Mouse (Mus musculus): ENCODE measurements around the gene Mr1.

Mr1 gene

GRCm38 (mm10) chr1:155127429-155127934, 19.1 kb downstream of the Mr1 start:
- DNase-seq (ENCODE audit: low spot score in 2 of 2) = no peak

DNA sequence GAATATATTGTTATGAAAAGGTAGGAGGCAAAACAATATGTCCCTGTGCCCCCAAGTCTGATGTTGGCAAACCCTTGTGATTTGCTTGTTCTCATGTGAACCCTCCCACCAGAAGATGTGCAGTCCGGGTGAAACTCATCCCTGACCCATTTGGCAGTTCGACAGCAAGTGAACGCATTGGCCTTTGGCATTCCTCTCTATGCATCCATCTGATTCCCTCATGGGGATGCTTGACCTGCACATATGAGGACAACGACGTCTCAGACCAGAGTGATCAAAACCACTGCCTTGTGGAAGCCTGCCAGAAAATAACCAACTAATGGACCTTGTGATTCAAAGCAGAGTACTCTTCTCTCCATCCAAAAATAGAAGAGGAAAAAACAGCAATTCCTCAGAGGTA, 19.9 kb downstream of the Mr1 start:
- no peak for DNase-seq (ENCODE audit: low spot score in 2 of 2)

- DNase-seq (ENCODE audit: low spot score in 2 of 2) = no peak
These were observed 22.2 kb downstream of the Mr1 start for GRCm38 (mm10) chr1:155124397-155124796.

- peak in 1 of 2 experiments; percentile 34 for DNase-seq (ENCODE audit: low spot score in 2 of 2)
These were observed 24.4 kb downstream of the Mr1 start for GRCm38 (mm10) chr1:155121977-155122939.

- no peak for DNase-seq (ENCODE audit: low spot score in 2 of 2)
These were observed 26.9 kb downstream of the Mr1 start for GRCm38 (mm10) chr1:155119719-155120118.

DNA sequence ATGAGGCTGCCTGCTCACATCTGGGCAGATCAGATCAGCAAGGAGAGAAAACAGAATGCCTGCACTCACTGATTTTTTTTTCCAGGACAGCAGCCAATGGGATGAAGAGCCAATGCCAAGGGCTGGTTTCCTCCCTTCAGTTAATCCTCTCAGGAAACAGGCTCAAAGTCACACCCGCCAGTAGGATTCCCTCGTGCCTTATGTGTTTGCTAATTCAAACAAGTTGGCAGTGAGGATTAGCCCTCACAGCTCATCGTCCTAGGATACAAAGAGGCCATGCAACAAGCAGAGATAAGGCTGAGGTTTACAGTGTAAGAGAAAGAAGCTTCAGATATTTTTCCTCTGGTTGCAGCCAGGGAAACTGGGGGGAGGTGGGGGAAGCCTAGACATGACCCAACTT, 32.7 kb downstream of the Mr1 start:
- DNase-seq (ENCODE audit: low spot score in 2 of 2) = no peak

DNA sequence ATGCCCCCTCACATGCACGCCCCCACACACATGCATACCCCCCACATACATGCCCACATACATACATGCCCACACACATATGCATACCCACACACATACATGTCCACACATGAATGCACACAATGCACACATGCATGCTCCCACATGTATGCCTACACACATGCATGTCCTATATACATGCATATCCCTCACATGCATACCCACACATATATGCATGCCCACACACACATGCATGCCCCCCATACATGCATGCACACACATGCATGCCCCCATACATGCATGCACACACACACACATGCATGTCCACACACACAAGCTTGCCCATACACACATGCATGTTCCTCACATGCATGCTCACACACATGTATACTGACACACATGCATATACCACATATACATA, 33.7 kb downstream of the Mr1 start:
- DNase-seq (ENCODE audit: low spot score in 2 of 2) = no peak

GRCm38 (mm10) chr1:155112118-155112517, 34.5 kb downstream of the Mr1 start:
- DNase-seq (ENCODE audit: low spot score in 2 of 2) = no peak

- no peak for DNase-seq (ENCODE audit: low spot score in 2 of 2)
These were observed 35.1 kb downstream of the Mr1 start for GRCm38 (mm10) chr1:155111491-155111890.

DNA sequence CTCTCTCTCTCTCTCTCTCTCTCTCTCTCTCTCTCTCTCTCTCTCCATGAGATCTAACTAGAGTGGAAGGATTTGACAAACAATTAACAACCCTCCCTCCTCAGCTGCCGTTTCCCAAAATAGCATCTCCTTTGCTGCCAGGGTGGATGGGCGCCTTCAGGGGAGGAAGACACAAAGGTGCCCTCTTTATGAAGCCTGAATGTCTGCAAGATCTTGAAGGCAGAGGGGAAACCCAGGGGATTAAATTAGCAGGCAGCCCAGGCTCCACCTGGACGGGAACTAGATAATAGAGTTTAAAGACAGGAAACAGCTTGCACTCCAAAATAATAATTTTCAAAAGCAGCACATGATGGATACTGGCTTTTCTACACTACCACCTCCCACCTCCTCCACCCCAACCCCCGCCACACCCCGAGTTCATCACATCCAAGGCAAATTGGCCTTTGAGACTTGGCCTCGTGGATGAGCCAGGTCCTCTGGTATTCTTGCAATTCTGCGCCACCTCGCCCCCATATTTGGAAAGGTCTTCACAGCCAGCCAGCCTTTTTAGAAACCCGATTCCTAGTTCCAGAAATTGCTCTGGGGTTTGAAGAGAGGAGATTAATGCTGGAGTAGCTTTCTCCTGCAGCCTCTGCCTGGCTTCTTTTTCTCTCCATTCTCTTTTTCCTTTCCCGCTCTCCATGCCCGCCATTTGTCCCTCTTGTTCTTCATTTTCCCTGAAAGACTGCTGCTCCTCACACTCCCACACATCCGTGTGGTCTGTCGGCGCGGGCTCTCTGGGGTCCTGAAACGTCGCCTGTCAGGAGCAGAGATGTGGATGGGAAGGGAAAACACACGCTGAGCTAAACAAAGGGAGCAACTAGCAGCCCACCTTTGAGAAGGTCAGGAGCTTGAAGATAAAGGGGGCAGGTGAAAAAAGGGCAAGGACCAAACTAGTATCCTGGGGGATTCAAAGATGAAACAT, 36.9 kb downstream of the Mr1 start:
- DNase-seq (ENCODE audit: low spot score in 2 of 2) = no peak

DNA sequence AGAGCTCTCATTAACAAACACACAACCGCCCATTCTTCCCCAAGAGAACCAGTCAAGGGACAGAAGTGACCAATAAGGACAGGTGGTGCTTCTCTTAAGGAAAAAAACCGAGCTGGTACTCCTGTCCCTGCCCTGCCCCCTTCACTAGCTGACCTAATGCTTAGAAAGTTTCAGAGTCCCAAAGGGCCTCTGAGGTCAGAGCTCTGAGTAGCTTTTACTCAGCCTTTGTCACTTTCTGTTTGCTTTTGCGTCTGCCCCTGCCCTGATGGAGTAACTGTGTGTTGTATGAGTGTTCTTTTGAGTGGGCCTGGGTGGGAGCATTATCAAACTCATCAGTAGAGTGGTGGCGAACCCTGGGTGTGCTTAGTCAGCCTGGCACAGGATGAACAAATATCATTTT, 38.2 kb downstream of the Mr1 start:
- no peak for DNase-seq (ENCODE audit: low spot score in 2 of 2)

DNA sequence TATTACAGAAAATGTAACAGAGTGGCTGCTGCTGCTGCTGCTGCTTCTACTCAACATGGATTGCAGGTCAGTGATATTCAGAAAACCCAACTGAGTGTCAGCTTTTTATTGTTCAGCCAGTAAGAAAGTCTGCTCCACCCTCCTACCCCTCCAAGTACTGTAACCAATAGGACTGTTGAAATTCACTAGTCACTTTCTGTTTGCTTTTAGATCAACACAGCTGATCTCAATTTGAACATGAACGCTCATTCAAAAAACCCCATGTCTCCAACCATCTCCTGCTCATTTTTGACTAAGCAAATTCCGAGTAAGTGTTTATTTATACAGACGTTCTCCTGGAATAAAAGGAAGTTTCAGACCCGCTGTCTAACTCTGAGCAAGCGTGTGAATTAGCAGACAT, 38.8 kb downstream of the Mr1 start:
- DNase-seq (ENCODE audit: low spot score in 2 of 2) = no peak

DNA sequence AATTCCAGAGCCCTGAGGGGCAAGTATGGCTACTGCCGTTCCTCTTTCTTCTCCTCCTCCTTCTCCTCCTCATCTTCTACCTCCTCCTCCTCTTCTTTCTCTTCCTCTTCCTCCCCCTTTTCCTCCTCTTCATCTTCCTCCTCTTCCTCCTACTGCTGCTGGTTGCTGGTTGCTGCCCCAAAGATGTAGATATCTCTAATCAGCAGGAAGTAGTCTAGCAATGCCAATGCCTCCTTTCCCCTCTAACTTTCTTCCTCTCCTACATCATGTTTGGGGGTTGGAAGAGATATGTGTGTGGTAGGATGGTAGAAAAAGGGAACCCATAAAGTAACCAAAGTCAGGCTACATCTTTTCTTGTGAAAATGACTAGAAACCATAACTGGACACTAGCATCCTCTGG, 40.3 kb downstream of the Mr1 start:
- no peak for DNase-seq (ENCODE audit: low spot score in 2 of 2)

- DNase-seq (ENCODE audit: low spot score in 2 of 2) = no peak
These were observed 42.6 kb downstream of the Mr1 start for GRCm38 (mm10) chr1:155103991-155104390.

DNA sequence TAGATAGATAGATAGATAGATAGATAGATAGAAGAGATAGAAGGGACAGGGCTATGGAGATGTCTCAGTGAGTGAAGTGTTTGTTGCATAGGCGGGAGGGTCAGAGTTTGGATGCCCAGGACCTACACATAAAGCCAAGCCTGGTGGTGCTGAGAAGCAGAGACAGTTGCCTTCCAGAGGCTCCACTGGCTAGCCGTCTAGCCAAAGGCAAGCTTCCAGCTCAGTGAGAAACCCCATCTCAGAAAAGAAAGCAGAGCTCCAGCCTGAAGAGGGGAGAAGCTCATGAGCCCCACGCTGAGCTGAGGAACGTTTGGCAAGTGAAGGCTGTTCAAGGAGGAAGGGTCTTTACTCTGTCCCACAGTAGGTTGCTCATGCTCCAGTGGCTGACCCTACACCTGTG, 44.0 kb downstream of the Mr1 start:
- no peak for DNase-seq (ENCODE audit: low spot score in 2 of 2)

GRCm38 (mm10) chr1:155099280-155099848, 47.2 kb downstream of the Mr1 start, which contains the start of gene Ier5:
Gene Ier5 (minus strand): TSS chr1:155099636.
- peak; percentile 95 to 98 for DNase-seq (ENCODE audit: low spot score in 2 of 2)

DNA sequence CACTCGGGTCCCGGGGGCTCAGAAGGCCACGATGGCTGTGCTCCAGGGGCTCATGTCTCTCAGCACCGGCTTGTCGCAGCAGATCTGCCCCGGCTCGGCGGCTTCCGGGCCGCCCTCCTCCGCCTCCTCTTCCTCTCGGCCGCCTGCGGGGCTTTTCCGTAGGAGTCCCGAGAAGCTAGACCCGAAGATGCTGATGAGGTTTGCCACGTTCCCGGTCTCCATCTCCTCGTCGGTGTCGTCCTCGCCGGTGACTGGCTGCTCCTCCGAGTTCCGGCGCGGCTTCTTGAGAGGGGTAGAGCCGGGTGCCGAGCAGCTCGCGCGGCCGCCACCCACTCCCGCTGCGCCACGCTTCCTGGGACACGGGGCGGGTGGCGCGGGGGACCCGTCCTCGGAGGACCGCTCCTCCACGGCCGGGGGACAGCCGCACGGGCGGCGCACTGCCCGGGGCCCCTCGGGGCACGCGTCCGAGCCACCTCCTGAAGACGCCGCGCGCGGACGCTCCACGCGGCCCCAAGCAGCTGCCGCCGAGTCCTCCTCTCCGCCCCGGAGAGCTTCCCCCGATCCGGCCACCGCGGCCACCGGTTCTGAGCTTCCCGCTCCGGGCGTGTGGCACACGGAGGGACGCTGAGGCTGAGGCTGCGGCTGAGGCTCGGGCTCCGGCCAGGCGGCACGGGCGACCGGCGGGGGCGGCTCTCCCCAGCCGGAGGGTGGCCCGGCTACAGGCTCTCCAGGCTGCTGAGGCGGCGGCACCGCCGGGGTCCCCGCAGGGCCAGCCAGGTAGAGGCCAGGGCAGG, 47.9 kb downstream of the Mr1 start:
- peak; percentile 53 to 68 for DNase-seq (ENCODE audit: low spot score in 2 of 2)

- peak in 1 of 2 experiments; percentile 50 for DNase-seq (ENCODE audit: low spot score in 2 of 2)
These were observed 48.6 kb downstream of the Mr1 start for GRCm38 (mm10) chr1:155097931-155098485.

GRCm38 (mm10) chr1:155097354-155097753, 49.3 kb downstream of the Mr1 start:
- no peak for DNase-seq (ENCODE audit: low spot score in 2 of 2)

DNA sequence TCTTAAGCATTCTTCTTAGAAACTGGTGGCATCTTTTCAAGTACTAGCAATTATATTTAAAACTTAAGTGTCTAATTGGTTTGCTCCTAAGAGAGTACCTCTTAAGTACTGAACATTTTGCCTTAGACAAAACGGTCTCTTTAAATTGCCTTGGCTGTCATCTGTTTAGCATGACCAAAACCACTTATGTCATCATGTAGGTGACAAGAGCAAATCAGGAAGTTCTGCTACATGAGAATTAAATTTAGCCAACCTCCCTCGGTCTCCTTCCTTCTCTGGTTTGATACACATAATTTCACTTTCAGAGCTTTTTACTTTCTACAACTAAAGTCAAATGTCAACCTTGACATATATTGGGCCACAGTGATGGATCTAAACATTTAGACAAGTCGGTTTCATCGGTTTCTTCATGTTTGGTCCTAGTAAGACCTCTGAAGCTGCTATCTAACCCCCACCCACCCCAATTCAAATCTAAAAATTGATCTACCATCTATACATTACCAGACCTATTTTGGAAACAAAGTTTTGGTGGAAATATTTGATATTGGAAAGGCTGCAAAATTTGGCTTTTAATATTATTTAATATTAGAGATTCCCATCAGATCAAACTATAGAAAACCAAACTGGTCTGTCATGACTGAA, 49.9 kb downstream of the Mr1 start:
- no peak for DNase-seq (ENCODE audit: low spot score in 2 of 2)

Measured in right cerebral cortex, adult 2 months (tissue).